Mouse (Mus musculus) B cell, adult 2 months (primary cell): ENCODE data around the gene Pds5b.
"Not testable (repeated sequence)": the region's sequence is repeated elsewhere in the genome, so short reads cannot be mapped to it uniquely, and the experiment has no call there.

Experiments
- DNase-seq, 2 experiments: peaks; one replicate each; pipeline ENCODE4 v3.0.0; 2022

The Pds5b gene

DNA sequence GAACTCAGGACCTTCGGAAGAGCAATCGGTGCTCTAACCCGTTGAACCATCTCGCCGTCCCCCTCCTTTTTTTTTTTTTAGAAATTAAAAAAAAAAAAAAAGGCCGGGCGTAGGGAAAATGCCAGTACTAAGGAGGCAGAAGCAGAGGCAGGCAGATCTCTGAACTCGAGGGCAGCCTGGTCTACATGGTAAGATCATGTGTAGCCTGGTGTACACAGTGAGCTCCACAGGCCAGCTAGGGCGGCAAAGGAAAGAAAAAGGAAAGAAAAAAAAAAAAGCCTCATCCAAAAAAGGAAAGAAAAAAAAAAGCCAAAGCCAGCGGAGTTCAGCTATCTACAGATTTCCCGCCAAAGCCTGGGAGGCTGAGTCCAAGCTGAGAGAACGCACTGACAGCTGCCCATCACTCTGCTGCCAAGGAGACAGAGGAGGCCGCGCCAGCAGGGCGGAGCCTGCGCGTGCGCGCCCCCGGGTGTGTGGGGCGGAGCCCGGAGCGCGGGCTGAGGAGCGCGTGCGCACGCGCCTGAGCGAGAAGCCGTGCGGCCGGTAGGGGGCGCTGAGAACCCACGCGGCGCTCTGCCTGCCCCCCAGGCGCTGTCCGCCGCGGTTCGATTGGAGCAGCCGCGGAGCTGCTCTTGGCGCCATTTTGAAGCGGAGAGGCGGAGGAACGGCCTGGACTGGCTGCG is at the start of gene Pds5b:
TSS of gene Pds5b (plus strand) at position 587 of the 683 bp plus-strand sequence.
- peak; percentile 96 to 97 for DNase-seq

DNA sequence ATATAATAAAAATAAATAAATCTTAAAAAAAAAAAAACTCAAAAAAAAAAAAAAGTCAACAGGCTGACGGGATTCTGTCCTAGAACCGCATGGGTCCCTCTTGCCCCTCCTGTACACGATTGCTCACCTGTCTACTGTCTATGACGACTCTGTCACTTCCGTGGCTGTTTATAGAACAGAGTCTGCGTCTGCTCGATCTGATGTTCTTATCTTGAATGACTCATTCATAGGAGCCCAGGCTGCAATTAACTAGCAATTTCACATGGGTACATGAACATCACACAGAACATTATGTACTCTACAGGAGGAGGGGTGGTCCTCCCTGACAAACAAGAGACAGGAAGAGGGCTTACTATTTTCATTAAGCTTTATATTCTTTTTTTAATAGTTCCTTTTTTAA is 48.0 kb upstream of the Pds5b start:
- no peak for DNase-seq

- DNase-seq, result no peak
Measured at GRCm38 (mm10) chr5:150629272-150629671, 44.3 kb upstream of the Pds5b start.

DNA sequence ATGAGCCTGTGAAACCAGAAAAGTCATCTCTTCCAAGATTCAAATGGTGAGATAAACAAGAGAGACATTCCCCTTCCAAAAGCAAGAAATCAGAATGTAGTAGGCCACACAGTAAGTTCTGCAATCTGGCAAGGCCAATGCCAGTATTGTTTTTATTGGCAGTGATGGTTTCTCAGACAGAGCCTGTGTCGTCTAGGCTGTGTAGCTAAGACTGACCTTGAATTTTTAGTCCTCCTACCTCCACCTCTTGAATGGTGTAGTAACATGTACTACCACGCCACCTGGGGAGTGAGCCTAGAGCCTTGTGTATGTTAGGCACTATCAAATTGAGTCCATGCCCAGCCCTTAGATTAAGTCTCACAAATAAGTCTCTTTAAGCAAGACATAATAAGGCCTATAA is 43.8 kb upstream of the Pds5b start:
- no peak for DNase-seq

GRCm38 (mm10) chr5:150641440-150641839 is 32.1 kb upstream of the Pds5b start:
- no peak for DNase-seq

DNA sequence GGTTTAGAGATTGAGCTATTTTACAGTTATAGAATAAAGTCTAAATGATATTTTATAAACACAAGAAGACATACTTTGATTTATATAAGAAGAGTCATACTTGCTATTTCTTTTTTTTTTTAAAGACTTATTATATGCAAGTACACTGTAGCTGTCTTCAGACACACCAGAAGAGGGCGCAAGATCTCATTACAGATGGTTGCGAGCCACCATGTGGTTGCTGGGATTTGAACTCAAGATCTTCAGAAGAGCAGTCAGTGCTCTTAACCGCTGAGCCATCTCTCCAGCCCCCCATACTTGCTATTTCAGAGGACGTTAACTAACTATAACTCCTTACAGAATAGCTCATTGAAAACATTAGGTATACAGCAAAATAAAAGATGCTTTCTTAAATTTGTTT is 30.1 kb upstream of the Pds5b start:
- DNase-seq, result not testable (repeated sequence)

DNA sequence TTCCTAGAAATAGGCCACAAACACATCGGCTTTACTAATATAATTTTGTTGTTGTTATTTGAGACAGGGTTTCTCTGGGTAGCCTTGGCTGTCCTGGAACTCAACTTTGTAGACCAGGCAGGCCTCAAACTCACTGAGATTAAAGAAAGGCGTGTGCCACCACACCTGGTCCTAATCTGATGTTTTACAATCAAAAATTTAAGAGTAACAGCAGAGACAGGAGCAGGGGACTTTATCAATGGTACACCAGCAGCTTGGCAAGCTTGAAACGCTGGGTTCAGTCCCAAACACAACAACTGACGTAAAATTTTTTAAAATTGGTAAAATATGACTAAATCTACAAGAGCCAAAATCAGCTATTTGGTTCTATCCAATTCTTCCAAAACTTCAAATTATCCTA is 28.6 kb upstream of the Pds5b start:
- no peak for DNase-seq

- no peak for DNase-seq
Measured at GRCm38 (mm10) chr5:150652578-150652977, 21.0 kb upstream of the Pds5b start.

- no peak for DNase-seq
Measured at GRCm38 (mm10) chr5:150654548-150654947, 19.0 kb upstream of the Pds5b start.

GRCm38 (mm10) chr5:150659425-150659824 is 14.1 kb upstream of the Pds5b start:
- not testable (repeated sequence) for DNase-seq

- not testable (repeated sequence) for DNase-seq
Measured at GRCm38 (mm10) chr5:150660296-150660695, 13.2 kb upstream of the Pds5b start.

GRCm38 (mm10) chr5:150663926-150664325 is 9.6 kb upstream of the Pds5b start:
- DNase-seq, result not testable (repeated sequence)

DNA sequence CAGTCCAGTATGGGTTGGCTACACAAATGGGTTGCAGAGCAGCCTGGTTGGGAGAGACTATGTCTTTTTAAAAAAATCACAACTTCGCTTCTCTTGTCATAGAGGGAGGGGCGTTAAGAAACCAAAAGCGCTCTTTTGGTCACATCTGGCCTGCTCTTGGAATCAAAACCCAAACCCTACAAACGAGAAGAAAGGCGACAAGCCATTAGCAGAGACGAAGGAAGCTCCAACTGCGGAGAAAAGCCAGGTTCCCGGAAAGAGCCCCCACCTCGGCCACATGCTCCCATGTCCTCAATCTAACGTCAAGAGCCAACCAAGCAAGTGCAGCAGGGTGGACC is 8.8 kb upstream of the Pds5b start:
- DNase-seq, result no peak

GRCm38 (mm10) chr5:150665132-150665954 is 8.2 kb upstream of the Pds5b start:
- peak; percentile 93 to 96 for DNase-seq

GRCm38 (mm10) chr5:150666133-150666739 is 7.3 kb upstream of the Pds5b start, which contains the start of gene N4bp2l2:
TSS of gene N4bp2l2 (minus strand) at chr5:150666183.
- DNase-seq, result not testable (repeated sequence)

GRCm38 (mm10) chr5:150668731-150669130 is 4.8 kb upstream of the Pds5b start:
- DNase-seq, result no peak

DNA sequence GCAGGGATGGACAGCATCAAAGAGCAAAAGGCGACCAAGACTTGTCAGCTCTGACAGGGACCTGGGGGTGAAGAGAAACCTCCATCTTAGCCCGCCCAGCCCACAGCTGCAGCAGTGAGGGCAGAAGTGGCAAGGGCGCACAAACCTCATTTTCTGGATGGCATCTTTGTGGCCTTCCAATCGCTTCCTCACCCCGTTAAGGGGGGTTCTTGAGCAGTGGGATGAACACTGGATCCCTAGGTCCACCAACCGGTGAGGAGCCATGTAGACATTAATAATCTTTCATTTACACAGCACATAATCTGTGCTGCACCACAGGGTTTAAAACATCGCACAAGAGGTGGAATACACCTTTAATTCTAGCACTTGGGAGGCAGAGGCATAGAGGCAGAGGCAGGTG is 1.2 kb upstream of the Pds5b start:
- DNase-seq, result no peak

GRCm38 (mm10) chr5:150673880-150674621 is 512 bp downstream of the Pds5b start:
- DNase-seq, result peak; percentile 33 to 43

- DNase-seq, result peak in 1 of 2 experiments; percentile 21
Measured at GRCm38 (mm10) chr5:150674866-150675265, 1.3 kb downstream of the Pds5b start.

DNA sequence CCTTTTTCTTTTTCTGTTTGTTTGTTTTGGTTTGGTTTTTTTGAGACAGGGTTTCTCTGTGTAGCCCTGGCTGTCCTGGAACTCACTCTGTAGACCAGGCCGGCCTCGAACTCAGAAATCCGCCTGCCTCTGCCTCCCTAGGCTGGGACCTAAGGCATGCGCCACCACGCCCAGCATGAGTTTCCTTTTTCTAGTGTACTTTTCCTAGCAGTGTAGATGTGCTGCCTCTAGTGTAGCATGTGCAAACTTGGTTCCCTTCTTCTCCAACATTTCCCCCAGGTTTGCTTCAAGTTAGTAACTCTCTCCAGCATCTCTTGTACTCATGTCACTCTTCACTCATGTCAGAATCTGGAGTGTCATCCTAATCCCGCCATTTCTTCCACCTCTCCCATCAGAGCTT is 9.3 kb downstream of the Pds5b start:
- DNase-seq, result not testable (repeated sequence)

- no peak for DNase-seq
Measured at GRCm38 (mm10) chr5:150690685-150691084, 17.1 kb downstream of the Pds5b start.

GRCm38 (mm10) chr5:150693277-150693676 is 19.7 kb downstream of the Pds5b start:
- DNase-seq, result no peak

DNA sequence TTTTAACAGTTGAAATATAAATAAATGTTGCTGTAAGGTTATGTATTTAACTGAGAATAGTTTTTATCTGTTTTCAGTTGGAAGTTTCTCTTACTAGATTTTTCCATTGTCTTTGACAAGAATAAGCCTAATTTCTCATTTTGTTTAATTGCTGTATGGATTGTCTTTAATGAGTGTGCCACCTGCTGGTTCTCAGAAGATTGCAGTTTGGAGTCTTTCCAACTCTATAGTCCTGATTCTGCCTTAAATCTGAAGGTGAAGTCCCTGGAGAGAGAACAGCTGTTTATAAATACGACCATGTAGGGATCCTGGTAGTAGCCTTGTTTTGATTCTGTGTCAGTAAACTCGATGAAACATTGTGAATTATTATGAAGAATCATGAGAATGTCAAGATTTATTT is 29.2 kb downstream of the Pds5b start:
- peak; percentile 61 to 64 for DNase-seq
